Mouse (Mus musculus) left cerebral cortex, adult 11 months (tissue): Measurements from ENCODE around the gene Il3ra.

Experiments
- DNase-seq: peaks from one replicate; pipeline ENCODE4 v3.0.0; 2022; ENCODE audit warnings: low spot score

Gene Il3ra

GRCm38 (mm10) chr14:14354511-14355359 is 8.7 kb downstream of the Il3ra start:
- DNase-seq, result no peak

- DNase-seq, result no peak
Measured at GRCm38 (mm10) chr14:14355360-14355646, 9.2 kb downstream of the Il3ra start.

- DNase-seq, result no peak
Measured at GRCm38 (mm10) chr14:14395535-14395934, 49.5 kb downstream of the Il3ra start.

- DNase-seq, result no peak
Measured at GRCm38 (mm10) chr14:14400998-14401397, 54.9 kb downstream of the Il3ra start, which contains the start of gene Olfr721-ps1. Gene Olfr721-ps1, plus strand, starts transcription at chr14:14401298.
